Mouse (Mus musculus) spleen, adult 2 months (tissue): ENCODE results near the gene Negr1. TPM values are rescaled to one million over a fixed set of nuclear protein-coding genes. Genes with fewer than 3 reads are reported as not detected.

ENCODE experiments used
- DNase-seq, 2 experiments: peaks; one replicate each; pipeline versions ENCODE4 v3.0.0 to v3.0.0-alpha.2; 2012 to 2021; ENCODE audit warnings: low spot score in 2 of 2, low read depth in 1 of 2
- H3K27ac ChIP-seq: fragments of 200-500 bp; 2 replicates; pipeline ENCODE4 v1.5.1; 2012; ENCODE audit warnings: low read length, inconsistent platforms; ENCODE audit not compliant: insufficient read depth
- H3K27me3 ChIP-seq: fragments of 200-500 bp; 2 replicates; pipeline ENCODE4 v1.6.1; 2012; ENCODE audit warnings: mild to moderate bottlenecking, moderate library complexity, low read length, inconsistent platforms; ENCODE audit not compliant: control insufficient read depth, insufficient read depth
- H3K36me3 ChIP-seq: fragments of 200-500 bp; 2 replicates; pipeline ENCODE4 v1.6.1; 2012; ENCODE audit warnings: mild to moderate bottlenecking, low read length, inconsistent platforms; ENCODE audit not compliant: control insufficient read depth, insufficient read depth
- H3K4me1 ChIP-seq: fragments of 200-500 bp; 2 replicates; pipeline ENCODE4 v1.6.1; 2011; ENCODE audit warnings: inconsistent platforms; ENCODE audit not compliant: control insufficient read depth, insufficient read depth, insufficient read length
- H3K4me3 ChIP-seq: fragments of 200-500 bp; 2 replicates; pipeline ENCODE4 v1.5.1; 2011; ENCODE audit warnings: mild to moderate bottlenecking, inconsistent platforms; ENCODE audit not compliant: insufficient read depth, insufficient read length; ENCODE audit errors: extremely low read depth
- CTCF ChIP-seq: fragments of 200-500 bp; IDR thresholded peaks from 2 replicates; pipeline ENCODE4 v1.5.1; 2011; ENCODE audit warnings: mild to moderate bottlenecking, inconsistent platforms; ENCODE audit not compliant: insufficient read depth, insufficient read length, insufficient replicate concordance; ENCODE audit errors: extremely low read depth
- POLR2A ChIP-seq: fragments of 200-500 bp; IDR thresholded peaks from 2 replicates; pipeline ENCODE4 v1.6.1; 2011; ENCODE audit warnings: low read depth, low read length, inconsistent platforms
- WGBS: fragments of 180-500 bp; shearing (Covaris S2); methylation state at CpG from one replicate; pipeline ENCODE4 v1.1.7; 2018; 5-methylcytosine and 5-hydroxymethylcytosine counted together
- polyA plus RNA-seq: library from polyadenylated mRNA; depleted of rRNA; stranded (reverse); fragments of >200 nt; gene quantifications from 2 replicates; pipeline ENCODE4 v1.2.3, GENCODE M21; 2012

Gene Negr1
- polyA plus RNA-seq, 1 experiment = 0.05 TPM

GRCm38 (mm10) chr3:157119916-157120315 is 558.3 kb downstream of the Negr1 start:
- Histone ChIP-seq H3K4me3 (no peak overlapping the region), H3K27ac (no peak overlapping the region), H3K4me1 (no peaks in the 10 kb centered on the region), H3K27me3 (no peaks in the 10 kb centered on the region), H3K36me3 (no peaks in the 10 kb centered on the region)
- no peak for DNase-seq
- no peak for TF ChIP-seq CTCF
- no peak for TF ChIP-seq POLR2A
- 69% methylated on average over 2 of the region's 2 CpGs for WGBS

- Histone ChIP-seq H3K4me1 (no peaks in the 10 kb centered on the region), H3K36me3 (no peaks in the 10 kb centered on the region), H3K4me3 (no peak overlapping the region), H3K27me3 (no peaks in the 10 kb centered on the region), H3K27ac (no peak overlapping the region)
- 88% methylated on average over 14 of the region's 14 CpGs for WGBS
- DNase-seq = no peak
- TF ChIP-seq POLR2A (no peak), CTCF (no peak)
Observed at GRCm38 (mm10) chr3:157146124-157146855, 584.7 kb downstream of the Negr1 start.

- Histone ChIP-seq H3K4me1 (no peaks in the 10 kb centered on the region), H3K27ac (no peak overlapping the region), H3K27me3 (no peaks in the 10 kb centered on the region), H3K36me3 (no peaks in the 10 kb centered on the region), H3K4me3 (no peak overlapping the region)
- no peak for TF ChIP-seq POLR2A
- 82% methylated on average over 3 of the region's 3 CpGs for whole genome bisulfite sequencing
- DNase-seq = no peak
Observed at GRCm38 (mm10) chr3:157154902-157155301, 593.3 kb downstream of the Negr1 start.

- DNase-seq = no peak
- TF ChIP-seq CTCF (no peak), POLR2A (no peak)
- Histone ChIP-seq H3K4me1 (no peaks in the 10 kb centered on the region), H3K36me3 (no peaks in the 10 kb centered on the region), H3K4me3 (no peak overlapping the region), H3K27me3 (no peaks in the 10 kb centered on the region), H3K27ac (no peak overlapping the region)
Observed at GRCm38 (mm10) chr3:157155513-157155912, 593.9 kb downstream of the Negr1 start.

- Histone ChIP-seq H3K4me1 (no peaks in the 10 kb centered on the region), H3K36me3 (no peaks in the 10 kb centered on the region), H3K27me3 (no peaks in the 10 kb centered on the region), H3K4me3 (no peak overlapping the region), H3K27ac (no peak overlapping the region)
- TF ChIP-seq POLR2A = no peak
- TF ChIP-seq CTCF = no peak
- 92% methylated on average over 3 of the region's 3 CpGs for WGBS
- no peak for DNase-seq
Observed at GRCm38 (mm10) chr3:157164840-157165595, 603.4 kb downstream of the Negr1 start.

GRCm38 (mm10) chr3:157181975-157182374 is 620.4 kb downstream of the Negr1 start:
- H3K4me3 ChIP-seq = no peak overlapping the region
- no peaks in the 10 kb centered on the region for H3K27me3 ChIP-seq
- TF ChIP-seq CTCF (no peak), POLR2A (no peak)
- DNase-seq = no peak
- 22% methylated on average over 2 of the region's 2 CpGs for WGBS
- no peaks in the 10 kb centered on the region for H3K4me1 ChIP-seq
- no peaks in the 10 kb centered on the region for H3K36me3 ChIP-seq
- no peak overlapping the region for H3K27ac ChIP-seq

- 80% methylated on average over 8 of the region's 8 CpGs for WGBS
- no peak overlapping the region for H3K4me3 ChIP-seq
- no peaks in the 10 kb centered on the region for H3K36me3 ChIP-seq
- no peak overlapping the region for H3K27ac ChIP-seq
- no peak for TF ChIP-seq CTCF
- no peak for TF ChIP-seq POLR2A
- no peak for DNase-seq
- H3K27me3 ChIP-seq = no peaks in the 10 kb centered on the region
- no peaks in the 10 kb centered on the region for H3K4me1 ChIP-seq
Observed at GRCm38 (mm10) chr3:157188939-157189725, 627.5 kb downstream of the Negr1 start.
